Mouse (Mus musculus) left cerebral cortex, adult 6 months (tissue): Measurements from ENCODE around the gene Vmn1r128. TPM values are rescaled to one million over a fixed set of nuclear protein-coding genes. Genes with fewer than 3 reads are reported as not detected.

ENCODE experiments used
- long read RNA-seq, 2 experiments: library from polyadenylated mRNA; unstranded; transcript quantifications; one replicate each; pipeline ENCODE4 v2.0.0; 2019 to 2020
- polyA plus RNA-seq: library from polyadenylated mRNA; unstranded; fragments of <200 nt; fragmentation: Nextera tagmentation; gene quantifications from 2 replicates; pipeline ENCODE4 v1.2.3, GENCODE M21; 2021

The Vmn1r128 gene
- not detected in 2 replicates for polyA plus RNA-seq
- long read RNA-seq, experiment 1: 0 reads
- long read RNA-seq, experiment 2: 0 reads

GRCm38 (mm10) chr7:21349073-21349472 lies at the start of gene Vmn1r128:
TSS of gene Vmn1r128 (plus strand) at chr7:21349373.

GRCm38 (mm10) chr7:21301367-21301766 lies 47.8 kb upstream of the Vmn1r128 start, which contains the start of gene Vmn1r126:
TSS of gene Vmn1r126 (minus strand) at chr7:21301467.

GRCm38 (mm10) chr7:21319761-21320160 lies 29.4 kb upstream of the Vmn1r128 start, which contains the start of gene Vmn1r127:
TSS of gene Vmn1r127 (minus strand) at chr7:21319861.

GRCm38 (mm10) chr7:21361191-21361590 lies 12.0 kb downstream of the Vmn1r128 start, which contains the start of gene Vmn1r129:
TSS of gene Vmn1r129 (minus strand) at chr7:21361291.

Other genes with a start within 250 kb of the Vmn1r128 start
- not detected in 2 replicates for gene Vmn1r122, start 215.2 kb upstream of the Vmn1r128 start, polyA plus RNA-seq
- not detected in 2 replicates for gene Vmn1r123, start 187.2 kb upstream of the Vmn1r128 start, polyA plus RNA-seq
- not detected in 2 replicates for gene Gm5157, start 158.9 kb upstream of the Vmn1r128 start, polyA plus RNA-seq
- not detected in 2 replicates for gene Vmn1r124, start 88.8 kb upstream of the Vmn1r128 start, polyA plus RNA-seq
- gene Vmn1r125, start 77.2 kb upstream of the Vmn1r128 start, polyA plus RNA-seq: not detected in 2 replicates
- gene Vmn1r126, start 47.9 kb upstream of the Vmn1r128 start, polyA plus RNA-seq: not detected in 2 replicates
- gene Vmn1r127, start 29.5 kb upstream of the Vmn1r128 start, polyA plus RNA-seq: not detected in 2 replicates
- not detected in 2 replicates for gene Vmn1r129, start 11.9 kb downstream of the Vmn1r128 start, polyA plus RNA-seq
- gene Gm6882, start 83.4 kb downstream of the Vmn1r128 start, polyA plus RNA-seq: not detected in 2 replicates
- not detected in 2 replicates for gene Vmn1r130, start 162.4 kb downstream of the Vmn1r128 start, polyA plus RNA-seq
- not detected in 2 replicates for gene Vmn1r131, start 196.7 kb downstream of the Vmn1r128 start, polyA plus RNA-seq